Mouse (Mus musculus) hindbrain, embryonic 12.5 days (tissue): ENCODE measurements around the gene Rgs3. TPM values are rescaled to one million over a fixed set of nuclear protein-coding genes. Genes with fewer than 3 reads are reported as not detected.
A peak's percentile ranks its signal among the peaks of the same experiment; 100 is the strongest.

Source experiments
- ATAC-seq: fragments of 200-750 bp; cut with Nextera tagmentation; 2 replicates; pipeline ENCODE4 v1.8.0; 2017; ENCODE audit warnings: moderate TSS enrichment; ENCODE audit not compliant: low FRiP score
- H3K27ac ChIP-seq: fragments of 300-500 bp; sonication (generic); 2 replicates; pipeline ENCODE4 v1.5.1; 2016; ENCODE audit warnings: mild to moderate bottlenecking
- H3K27me3 ChIP-seq: fragments of 300-500 bp; sonication (generic); 2 replicates; pipeline ENCODE4 v1.6.1; 2016; ENCODE audit warnings: mild to moderate bottlenecking
- H3K36me3 ChIP-seq: fragments of 300-500 bp; sonication (generic); 2 replicates; pipeline ENCODE4 v1.6.1; 2016; ENCODE audit warnings: mild to moderate bottlenecking
- H3K4me1 ChIP-seq: fragments of 300-500 bp; sonication (generic); 2 replicates; pipeline ENCODE4 v1.6.1; 2016
- H3K4me2 ChIP-seq: fragments of 300-500 bp; sonication (generic); replicated peaks from 2 replicates; pipeline ENCODE4 v1.6.1; 2016; ENCODE audit warnings: mild to moderate bottlenecking
- H3K4me3 ChIP-seq: fragments of 300-500 bp; sonication (generic); 2 replicates; pipeline ENCODE4 v1.5.1; 2016; ENCODE audit warnings: mild to moderate bottlenecking
- H3K9ac ChIP-seq: fragments of 300-500 bp; sonication (generic); 2 replicates; pipeline ENCODE4 v1.6.1; 2016; ENCODE audit warnings: mild to moderate bottlenecking, moderate library complexity
- H3K9me3 ChIP-seq: fragments of 300-500 bp; sonication (generic); replicated peaks from 2 replicates; pipeline ENCODE4 v1.6.1; 2016; ENCODE audit warnings: mild to moderate bottlenecking
- WGBS: fragments of 180-500 bp; shearing (Covaris S2); methylation state at CpG from one replicate; pipeline ENCODE4 v1.1.7; 2016; 5-methylcytosine and 5-hydroxymethylcytosine counted together
- polyA plus RNA-seq: library from polyadenylated mRNA; unstranded; fragments of >200 nt; fragmentation: Nextera tagmentation; extraction: Ambion mirVana; gene quantifications from 2 replicates; pipeline ENCODE4 v1.2.1, GENCODE M21; 2016

Rgs3 gene
- polyA plus RNA-seq, 1 experiment from 2014 or later = 71.6 TPM

DNA sequence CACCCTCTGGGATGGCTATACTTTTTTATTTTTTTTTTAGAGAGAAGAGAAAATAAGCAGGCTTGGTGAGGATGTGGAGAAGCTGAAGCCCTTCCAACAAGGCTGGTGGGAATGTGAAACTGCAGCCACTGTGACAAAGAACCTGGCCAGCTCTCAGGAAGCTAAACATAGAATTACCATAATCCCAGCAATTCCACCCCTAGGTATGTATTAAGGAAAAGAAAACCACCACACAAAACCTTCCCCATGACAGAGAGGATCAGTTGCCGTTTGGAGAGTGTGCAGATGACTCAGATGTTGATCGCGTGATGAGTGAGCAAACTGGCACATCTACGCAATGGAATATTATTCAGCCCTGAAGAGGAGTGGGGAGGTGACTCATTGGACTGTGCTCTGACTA lies 179.9 kb downstream of the Rgs3 start:
- Histone ChIP-seq H3K4me1 (peaks cover 37% of the 10 kb centered on the region), H3K9ac (no peak overlapping the region), H3K4me3 (no peak overlapping the region), H3K4me2 (no peak overlapping the region), H3K27ac (no peak overlapping the region), H3K9me3 (no peaks in the 10 kb centered on the region), H3K36me3 (no peaks in the 10 kb centered on the region), H3K27me3 (no peaks in the 10 kb centered on the region)
- no peak for ATAC-seq
- WGBS = 94% methylated on average over 4 of the region's 4 CpGs

DNA sequence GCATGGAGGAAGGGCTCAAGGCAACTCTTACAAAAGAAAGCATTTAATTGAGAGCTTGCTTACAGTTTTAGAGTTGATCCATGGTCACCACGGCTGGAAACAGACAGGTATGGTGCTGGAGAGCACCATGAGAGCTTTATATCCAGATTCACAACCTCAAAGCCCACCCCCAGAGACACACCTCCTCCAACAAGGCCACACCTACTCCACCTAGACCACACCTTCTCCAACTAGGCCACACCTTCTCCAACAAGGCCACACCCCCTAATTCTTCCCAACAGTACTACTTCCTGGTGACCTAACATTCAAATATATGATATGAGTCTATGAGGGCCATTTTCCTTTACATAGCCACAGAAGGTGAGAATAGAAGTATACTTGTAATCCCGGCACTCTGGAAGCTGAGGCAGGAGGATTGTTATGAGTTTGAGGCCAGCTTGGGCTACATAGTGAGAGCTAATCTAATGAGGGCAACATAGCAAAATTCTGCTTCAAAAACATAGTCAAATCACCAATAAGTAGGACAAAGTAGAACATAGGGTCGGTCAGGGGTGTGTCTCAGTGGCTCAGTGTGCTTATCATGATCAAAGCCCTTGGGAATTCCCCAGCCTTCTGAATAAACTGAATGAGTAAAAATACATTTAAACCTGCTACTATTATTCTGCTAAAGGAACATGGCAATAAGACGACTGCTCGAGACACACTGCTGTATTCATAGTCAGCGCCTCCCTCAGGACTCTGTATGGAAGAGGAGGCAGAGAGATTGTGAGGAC lies 180.8 kb downstream of the Rgs3 start:
- H3K9ac ChIP-seq = no peak overlapping the region
- WGBS = 89% methylated on average over 6 of the region's 6 CpGs
- H3K4me2 ChIP-seq = no peak overlapping the region
- H3K27ac ChIP-seq = no peak overlapping the region
- no peak for ATAC-seq
- no peaks in the 10 kb centered on the region for H3K36me3 ChIP-seq
- no peaks in the 10 kb centered on the region for H3K27me3 ChIP-seq
- no peaks in the 10 kb centered on the region for H3K9me3 ChIP-seq
- H3K4me3 ChIP-seq = no peak overlapping the region
- peaks cover 41% of the 10 kb centered on the region for H3K4me1 ChIP-seq

DNA sequence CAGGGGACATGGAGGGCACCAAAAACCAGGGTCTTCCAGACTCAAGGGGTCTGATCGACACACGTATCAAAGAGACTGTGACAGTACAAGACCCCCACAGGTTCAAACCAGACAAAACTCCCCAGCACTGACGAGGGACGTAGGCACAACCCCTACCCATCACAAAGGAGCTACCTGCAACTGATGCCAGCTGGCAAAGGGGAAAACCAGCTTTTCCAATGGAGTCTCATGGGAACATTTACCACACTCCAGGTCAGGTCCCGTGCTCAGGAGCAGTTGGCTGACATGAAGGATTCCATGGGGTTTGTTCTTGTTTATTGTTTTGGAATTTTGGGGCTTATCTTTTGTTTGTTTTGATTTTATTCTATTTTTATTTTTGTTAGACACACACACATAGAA lies 181.4 kb downstream of the Rgs3 start:
- no peaks in the 10 kb centered on the region for H3K9me3 ChIP-seq
- H3K27ac ChIP-seq = no peak overlapping the region
- H3K4me2 ChIP-seq = no peak overlapping the region
- no peak overlapping the region for H3K4me3 ChIP-seq
- 80% methylated on average over 5 of the region's 5 CpGs for WGBS
- ATAC-seq = no peak
- no peaks in the 10 kb centered on the region for H3K36me3 ChIP-seq
- H3K9ac ChIP-seq = no peak overlapping the region
- H3K4me1 ChIP-seq = peaks cover 40% of the 10 kb centered on the region
- H3K27me3 ChIP-seq = no peaks in the 10 kb centered on the region

DNA sequence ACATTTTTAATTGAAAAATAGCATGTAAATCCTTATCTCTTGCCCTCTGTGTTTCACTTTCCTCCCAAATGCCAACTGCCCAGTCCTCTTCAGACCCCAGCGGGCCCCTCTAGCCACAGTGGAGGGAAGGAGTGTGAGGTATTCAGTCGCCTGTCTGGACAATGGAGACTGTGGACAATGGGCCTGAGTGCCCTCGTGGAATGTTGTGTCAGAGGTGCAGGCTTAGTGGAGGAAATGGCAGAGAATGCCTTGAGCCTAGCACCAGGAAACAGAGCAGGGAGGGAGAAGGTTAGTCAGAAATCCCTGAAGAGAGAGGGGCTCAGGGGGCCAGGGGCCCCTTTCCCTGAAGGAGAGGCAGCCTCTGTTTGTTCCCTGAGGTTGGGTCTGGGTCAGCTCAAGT lies 182.0 kb downstream of the Rgs3 start:
- peaks cover 35% of the 10 kb centered on the region for H3K4me1 ChIP-seq
- no peaks in the 10 kb centered on the region for H3K9me3 ChIP-seq
- H3K27ac ChIP-seq = no peak overlapping the region
- H3K4me2 ChIP-seq = no peak overlapping the region
- no peak overlapping the region for H3K4me3 ChIP-seq
- no peaks in the 10 kb centered on the region for H3K36me3 ChIP-seq
- ATAC-seq = no peak
- no peak overlapping the region for H3K9ac ChIP-seq
- H3K27me3 ChIP-seq = no peaks in the 10 kb centered on the region
- WGBS = 20% methylated on average over 3 of the region's 3 CpGs

DNA sequence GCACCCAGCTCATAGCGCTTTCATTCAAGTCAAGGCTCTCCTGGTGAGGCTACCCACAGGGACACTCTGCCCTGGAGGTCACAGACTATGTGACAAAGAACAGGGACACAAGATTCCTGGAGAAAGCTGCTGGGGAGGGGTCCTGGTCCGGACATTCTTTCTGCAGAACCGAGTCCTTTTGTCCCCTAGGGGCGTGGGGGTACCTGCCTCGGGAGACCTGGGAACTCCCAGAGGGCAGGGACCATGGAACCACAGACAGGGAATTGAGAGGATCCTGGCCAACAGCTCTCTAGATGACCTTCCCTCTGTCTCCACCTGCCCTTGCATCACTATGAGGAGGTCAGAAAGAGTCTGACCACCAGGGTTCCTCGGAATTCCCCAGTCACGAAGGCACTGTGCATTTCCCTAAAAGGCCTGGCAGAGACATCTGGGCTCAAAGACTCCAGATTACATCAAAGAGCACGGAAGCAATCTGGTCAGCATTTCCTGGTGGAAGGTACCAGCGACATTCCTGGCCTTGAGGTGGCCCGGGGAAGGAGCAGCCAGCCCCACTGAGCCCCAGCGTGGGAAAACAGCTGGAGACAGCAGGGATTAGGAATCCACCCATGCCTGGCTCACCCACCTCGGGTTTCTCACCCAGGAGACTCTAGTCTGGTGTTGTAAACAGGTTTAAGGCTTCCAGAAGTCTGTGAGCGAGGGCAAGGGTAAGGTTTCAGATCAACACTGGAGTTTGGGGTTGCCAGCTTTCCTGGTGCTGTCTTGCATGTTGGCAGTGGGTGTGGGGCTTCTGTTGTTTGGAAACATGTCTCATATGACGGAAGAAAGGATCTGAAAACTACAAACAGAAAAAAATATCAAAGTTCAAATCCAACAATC lies 183.5 kb downstream of the Rgs3 start:
- Histone ChIP-seq H3K27ac (no peak overlapping the region), H3K4me1 (peaks cover 34% of the 10 kb centered on the region), H3K9me3 (no peaks in the 10 kb centered on the region), H3K4me2 (no peak overlapping the region), H3K27me3 (no peaks in the 10 kb centered on the region; the same call in 1 of the 2 replicates), H3K9ac (no peak overlapping the region), H3K4me3 (no peak overlapping the region), H3K36me3 (no peaks in the 10 kb centered on the region)
- 58% methylated on average over 14 of the region's 14 CpGs for WGBS
- no peak for ATAC-seq

DNA sequence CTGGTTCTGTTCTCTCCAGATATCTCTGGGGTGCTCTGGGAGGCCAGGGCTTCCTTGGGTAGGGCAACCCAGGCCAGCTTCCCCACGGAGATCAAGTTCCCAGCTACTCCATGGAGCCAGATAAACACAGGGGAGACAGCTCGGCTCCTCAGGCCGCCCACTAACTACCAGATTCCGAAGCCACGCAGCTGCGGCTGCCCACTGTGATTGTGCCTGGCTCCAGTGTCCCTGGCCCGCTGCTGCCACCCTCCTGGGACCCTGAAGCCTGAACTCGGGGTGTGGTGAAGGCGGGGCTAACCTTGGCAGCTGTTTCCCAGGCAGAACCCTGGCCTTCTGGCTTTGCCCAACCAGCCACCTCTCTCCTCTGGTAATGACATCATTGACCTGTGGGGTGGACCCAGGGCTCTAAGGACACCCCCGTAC lies 184.9 kb downstream of the Rgs3 start:
- Histone ChIP-seq H3K4me1 (peaks cover 31% of the 10 kb centered on the region), H3K9me3 (no peaks in the 10 kb centered on the region), H3K27me3 (no peaks in the 10 kb centered on the region; the same call in 1 of the 2 replicates), H3K36me3 (no peaks in the 10 kb centered on the region), H3K4me3 (no peak overlapping the region), H3K27ac (no peak overlapping the region), H3K9ac (no peak overlapping the region), H3K4me2 (no peak overlapping the region)
- WGBS = 37% methylated on average over 10 of the region's 10 CpGs
- ATAC-seq = no peak

DNA sequence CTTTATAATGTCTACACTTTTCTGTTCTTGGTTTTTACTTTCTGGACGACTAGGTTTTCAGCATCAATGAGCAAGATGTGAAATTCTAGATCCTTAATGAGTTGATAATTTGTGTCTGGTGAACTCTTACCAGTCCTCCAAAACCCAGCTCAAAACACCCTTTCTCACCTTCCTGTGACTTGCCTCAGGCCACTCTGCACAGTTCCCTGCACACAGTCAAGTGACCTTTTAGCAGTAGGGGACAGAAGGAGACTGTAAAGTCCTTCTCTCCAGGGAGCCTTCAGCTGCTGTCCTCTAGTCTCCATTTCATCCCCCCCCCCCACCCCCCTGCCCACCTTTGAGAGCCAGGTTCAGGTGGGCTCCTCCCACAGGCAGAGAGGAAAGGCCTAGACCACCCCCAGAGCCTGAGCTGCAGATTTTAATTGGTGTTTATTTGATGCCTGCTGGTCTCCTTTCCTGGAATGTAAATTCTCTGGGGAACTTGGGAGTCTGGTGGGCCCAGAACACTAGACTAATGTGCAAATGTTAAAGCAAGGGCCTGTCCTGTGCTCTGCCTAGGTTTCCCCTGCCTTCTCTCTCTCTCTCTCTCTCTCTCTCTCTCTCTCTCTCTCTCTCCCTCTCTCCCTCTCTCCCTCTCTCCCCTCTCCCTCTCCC lies 185.5 kb downstream of the Rgs3 start:
- ATAC-seq = no peak
- Histone ChIP-seq H3K4me2 (no peak overlapping the region), H3K27ac (0 out of 2 replicates have a peak overlapping the region, but pooled peaks have one; percentile 30), H3K9ac (no peak overlapping the region), H3K9me3 (no peaks in the 10 kb centered on the region), H3K36me3 (no peaks in the 10 kb centered on the region), H3K4me1 (peaks cover 31% of the 10 kb centered on the region), H3K27me3 (no peaks in the 10 kb centered on the region; the same call in 1 of the 2 replicates), H3K4me3 (no peak overlapping the region)
- 50% methylated on average over 1 of the region's 1 CpGs for WGBS

Other genes with a start within 250 kb of the Rgs3 start
- gene Fkbp15, start 199.3 kb upstream of the Rgs3 start, polyA plus RNA-seq = 25.9 and 26.4 TPM in 2 replicates
- 45.2 and 48.5 TPM in 2 replicates for gene Slc31a1, start 199.1 kb upstream of the Rgs3 start, polyA plus RNA-seq
- 136 and 147 TPM in 2 replicates for gene Cdc26, start 151.2 kb upstream of the Rgs3 start, polyA plus RNA-seq
- 20.8 and 21.2 TPM in 2 replicates for gene Prpf4, start 151.1 kb upstream of the Rgs3 start, polyA plus RNA-seq
- not detected in 2 replicates for gene Rnf183, start 124.6 kb upstream of the Rgs3 start, polyA plus RNA-seq
- 8.2 and 9.0 TPM in 2 replicates for gene Wdr31, start 89.0 kb upstream of the Rgs3 start, polyA plus RNA-seq
- gene Bspry, start 79.8 kb upstream of the Rgs3 start, polyA plus RNA-seq = 1.2 and 1.7 TPM in 2 replicates
- gene Hdhd3, start 56.4 kb upstream of the Rgs3 start, polyA plus RNA-seq = 11.8 and 12.7 TPM in 2 replicates
- gene Alad, start 39.9 kb upstream of the Rgs3 start, polyA plus RNA-seq = 58.8 and 64.3 TPM in 2 replicates
- gene Pole3, start 34.8 kb upstream of the Rgs3 start, polyA plus RNA-seq = 80.2 and 84.7 TPM in 2 replicates
- gene 4933430I17Rik, start 34.5 kb upstream of the Rgs3 start, polyA plus RNA-seq = 0.84 and 1.2 TPM in 2 replicates